In the genomic region with DNA sequence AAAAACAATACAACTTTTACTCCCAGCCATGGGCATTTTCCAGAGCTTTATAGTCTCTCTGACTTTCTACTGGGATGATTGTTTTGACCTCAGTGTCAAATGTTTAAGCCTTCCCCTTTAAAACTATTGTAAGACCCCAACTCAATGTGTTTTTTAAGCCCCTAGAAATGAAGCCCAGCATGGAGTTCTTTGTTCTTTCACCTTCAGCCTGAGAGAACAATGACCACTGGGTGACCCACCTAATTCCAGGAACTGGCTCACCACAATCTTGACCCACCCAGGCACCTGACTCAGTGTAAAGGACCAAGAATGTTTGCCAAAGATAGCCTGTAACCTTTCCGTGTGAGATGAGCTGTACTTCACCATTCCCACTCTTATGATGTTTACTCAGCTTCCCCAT, we compare ENCODE assay signal across 15 mouse cellular contexts.
A peak's percentile ranks its signal among the peaks of the same experiment; 100 is the strongest.
DNase-seq lines count a peak whose midpoint lies in the region.
"Had no signal": no experiment of that assay in that cellular context is flagged by ENCODE, and none has a peak within 500 bp of the region (broad histone marks: within the 10 kb centered on the region; RNA-seq: fewer than 3 reads in every experiment).

No protein-coding gene starts in this region.

- DNase-seq in ES-CJ7 (ENCODE audit: low read depth, low spot score) (peak; percentile 58), ZHBTc4 (ENCODE audit: low read depth, low spot score) (peak; percentile 36)
- peak; percentile 7 for DNase-seq in yolk sac, embryonic 10.5 days (ENCODE audit: low spot score)
- DNase-seq in adrenal gland, adult (ENCODE audit: inconsistent age in 2 of 2, low spot score in 1 of 2): no peak
- DNase-seq in gastrocnemius, adult 8-10 months (ENCODE audit: low spot score in 2 of 2): no peak
- DNase-seq: adrenal gland, adult 8-10 months; adrenal gland, postnatal 14 days; adrenal gland, postnatal 36 days; B cell, adult 2 months; cerebellum, adult 11-12 months; cerebellum, adult 2 months; cerebellum, adult 9-10 months; cerebellum, postnatal 10 days; cerebellum, postnatal 25 days; forebrain, postnatal 0 days had no signal

Comparison
In these comparisons a context has a peak if more than half of its experiments do, and no peak if none do; other contexts are left out.
1. DNase-seq: peak in ES-CJ7 (single experiment), ZHBTc4 (single experiment) and yolk sac, embryonic 10.5 days (single experiment); none in adrenal gland, adult (0 of 2) and gastrocnemius, adult 8-10 months (0 of 2).